Mouse (Mus musculus) hindbrain, embryonic 11.5 days (tissue): ENCODE measurements at regions not wholly inside any gene's neighbourhood (a gene's known extent, or its start where the extent isn't known, plus 50 kb on each side); places are given as distances from the start of the nearest gene placed in this dataset.
A peak's percentile ranks its signal among the peaks of the same experiment; 100 is the strongest.

Experiments used
- ATAC-seq: fragments of 200-750 bp; cut with Nextera tagmentation; 2 replicates; pipeline ENCODE4 v1.8.0; 2017; ENCODE audit warnings: mild to moderate bottlenecking, moderate TSS enrichment, moderate library complexity; ENCODE audit not compliant: low FRiP score
- DNase-seq: peaks from one replicate; pipeline ENCODE4 v3.0.0-alpha.2; 2015; ENCODE audit warnings: low spot score
- H3K27ac ChIP-seq: fragments of 300-500 bp; sonication (generic); 2 replicates; pipeline ENCODE4 v1.5.1; 2014; ENCODE audit warnings: mild to moderate bottlenecking, low read depth, low read length
- H3K27me3 ChIP-seq: fragments of 300-500 bp; sonication (generic); 2 replicates; pipeline ENCODE4 v1.6.1; 2014; ENCODE audit warnings: mild to moderate bottlenecking, low read length, moderate library complexity, mixed read lengths; ENCODE audit not compliant: control insufficient read depth, insufficient read depth
- H3K36me3 ChIP-seq: fragments of 300-500 bp; sonication (generic); 2 replicates; pipeline ENCODE4 v1.6.1; 2014; ENCODE audit warnings: mild to moderate bottlenecking, low read length, moderate library complexity, mixed read lengths; ENCODE audit not compliant: control insufficient read depth, insufficient read depth
- H3K4me1 ChIP-seq: fragments of 300-500 bp; sonication (generic); replicated peaks from 2 replicates; pipeline ENCODE4 v1.6.1; 2014; ENCODE audit warnings: low read length, mixed read lengths; ENCODE audit not compliant: control insufficient read depth, insufficient read depth
- H3K4me2 ChIP-seq: fragments of 300-500 bp; sonication (generic); replicated peaks from 2 replicates; pipeline ENCODE4 v1.6.1; 2014; ENCODE audit warnings: mild to moderate bottlenecking, low read depth, low read length
- H3K4me3 ChIP-seq: fragments of 300-500 bp; sonication (generic); 2 replicates; pipeline ENCODE4 v1.5.1; 2014; ENCODE audit warnings: low read depth, low read length
- H3K9ac ChIP-seq: fragments of 300-500 bp; sonication (generic); 2 replicates; pipeline ENCODE4 v1.6.1; 2014; ENCODE audit warnings: low read depth, low read length
- H3K9me3 ChIP-seq: fragments of 300-500 bp; sonication (generic); 2 replicates; pipeline ENCODE4 v1.6.1; 2016; ENCODE audit warnings: low read length; ENCODE audit not compliant: control insufficient read depth
- WGBS: fragments of 180-500 bp; shearing (Covaris S2); extraction: QIAGEN DNeasy Blood & Tissue Kit; methylation state at CpG from one replicate; pipeline ENCODE4 v1.1.7; 2014; 5-methylcytosine and 5-hydroxymethylcytosine counted together

- Histone ChIP-seq H3K4me2 (no peak overlapping the region), H3K9me3 (no peaks in the 10 kb centered on the region), H3K4me1 (no peaks in the 10 kb centered on the region), H3K27me3 (no peaks in the 10 kb centered on the region), H3K27ac (no peak overlapping the region), H3K4me3 (no peak overlapping the region), H3K9ac (no peak overlapping the region), H3K36me3 (no peaks in the 10 kb centered on the region)
- 92% methylated on average over 2 of the region's 2 CpGs for WGBS
- DNase-seq (no peak), ATAC-seq (no peak)
Measured at GRCm38 (mm10) chr2:143419791-143420190, 126.2 kb upstream of the Pcsk2 start.

DNA sequence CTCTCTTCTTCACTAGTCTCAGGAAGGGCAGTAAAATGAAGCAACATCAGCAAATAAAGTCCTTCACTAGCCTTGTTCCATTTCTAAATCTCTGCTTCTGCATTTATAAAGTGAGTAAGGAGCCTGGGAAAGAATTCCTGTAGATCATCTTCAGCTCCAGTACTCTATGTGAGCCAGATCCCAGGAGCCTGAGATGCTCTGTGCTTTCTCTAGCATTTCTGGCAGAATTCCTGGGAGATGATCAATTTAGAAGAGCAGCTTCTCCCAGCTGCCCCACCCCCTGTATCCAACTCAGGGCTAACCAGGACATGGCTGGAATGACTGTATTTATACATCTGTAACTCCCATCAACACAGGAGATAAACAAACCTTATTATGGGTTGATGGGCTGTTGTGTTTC is 95.3 kb upstream of the Pcsk2 start:
- Histone ChIP-seq H3K36me3 (no peaks in the 10 kb centered on the region), H3K4me2 (no peak overlapping the region), H3K9me3 (no peaks in the 10 kb centered on the region), H3K4me3 (no peak overlapping the region), H3K27ac (no peak overlapping the region), H3K4me1 (no peaks in the 10 kb centered on the region), H3K9ac (no peak overlapping the region), H3K27me3 (no peaks in the 10 kb centered on the region)
- DNase-seq (no peak), ATAC-seq (no peak)

- 55% methylated on average over 2 of the region's 2 CpGs for WGBS
- DNase-seq (no peak), ATAC-seq (no peak)
- H3K9ac ChIP-seq: no peak overlapping the region
- no peak overlapping the region for H3K4me2 ChIP-seq
- no peaks in the 10 kb centered on the region for H3K27me3 ChIP-seq
- no peaks in the 10 kb centered on the region for H3K36me3 ChIP-seq
- no peaks in the 10 kb centered on the region for H3K4me1 ChIP-seq
- no peaks in the 10 kb centered on the region for H3K9me3 ChIP-seq
- H3K4me3 ChIP-seq: no peak overlapping the region
- no peak overlapping the region for H3K27ac ChIP-seq
Measured at GRCm38 (mm10) chr2:143451256-143451655, 94.7 kb upstream of the Pcsk2 start.

GRCm38 (mm10) chr2:143451661-143452060 is 94.3 kb upstream of the Pcsk2 start:
- Histone ChIP-seq H3K9ac (no peak overlapping the region), H3K4me2 (no peak overlapping the region)
- DNase-seq: peak; percentile 9

GRCm38 (mm10) chr2:143467936-143468335 is 78.0 kb upstream of the Pcsk2 start:
- no peak for ATAC-seq
- Histone ChIP-seq H3K4me2 (no peak overlapping the region), H3K27me3 (no peaks in the 10 kb centered on the region), H3K27ac (no peak overlapping the region), H3K4me1 (no peaks in the 10 kb centered on the region), H3K36me3 (no peaks in the 10 kb centered on the region), H3K4me3 (no peak overlapping the region), H3K9me3 (no peaks in the 10 kb centered on the region), H3K9ac (no peak overlapping the region)
- DNase-seq: no peak
- 85% methylated on average over 5 of the region's 5 CpGs for WGBS

More at GRCm38 (mm10) chr2:143451661-143452060, 94.3 kb upstream of the Pcsk2 start:
- Histone ChIP-seq H3K9me3 (no peaks in the 10 kb centered on the region), H3K4me3 (no peak overlapping the region), H3K27ac (no peak overlapping the region), H3K36me3 (no peaks in the 10 kb centered on the region), H3K4me1 (no peaks in the 10 kb centered on the region), H3K27me3 (no peaks in the 10 kb centered on the region)
- ATAC-seq: no peak

DNA sequence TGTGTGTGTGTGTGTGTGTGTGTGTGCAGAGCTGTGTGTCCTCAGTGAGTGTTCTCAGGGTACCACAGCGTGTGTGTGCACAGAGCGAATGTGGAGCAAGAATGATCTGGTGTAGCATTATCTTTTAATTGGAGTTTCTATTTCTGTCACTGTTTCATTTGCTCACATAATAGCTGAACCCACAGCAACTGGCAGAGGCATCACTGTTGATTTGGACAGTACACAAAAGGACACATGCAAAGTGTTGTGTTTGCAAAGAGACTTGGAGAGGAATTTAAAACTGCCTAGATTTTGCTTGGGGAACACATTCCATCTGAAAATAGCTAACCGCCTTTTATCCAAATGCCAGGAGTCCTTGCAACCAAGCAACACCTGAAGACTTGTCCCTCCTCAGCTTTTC is 74.6 kb upstream of the Pcsk2 start:
- DNase-seq (no peak), ATAC-seq (no peak)
- Histone ChIP-seq H3K4me1 (no peaks in the 10 kb centered on the region), H3K36me3 (no peaks in the 10 kb centered on the region), H3K4me3 (no peak overlapping the region), H3K4me2 (no peak overlapping the region), H3K27me3 (no peaks in the 10 kb centered on the region), H3K27ac (no peak overlapping the region), H3K9me3 (no peaks in the 10 kb centered on the region), H3K9ac (no peak overlapping the region)
- 96% methylated on average over 3 of the region's 3 CpGs for WGBS

GRCm38 (mm10) chr2:143490830-143491229 is 55.1 kb upstream of the Pcsk2 start:
- Histone ChIP-seq H3K36me3 (no peaks in the 10 kb centered on the region), H3K4me2 (no peak overlapping the region), H3K9ac (no peak overlapping the region), H3K27ac (no peak overlapping the region), H3K9me3 (no peaks in the 10 kb centered on the region), H3K4me1 (no peaks in the 10 kb centered on the region), H3K27me3 (no peaks in the 10 kb centered on the region), H3K4me3 (no peak overlapping the region)
- no peak for DNase-seq
- ATAC-seq: no peak
- 85% methylated on average over 3 of the region's 3 CpGs for WGBS
